Mouse (Mus musculus) lung, embryonic 14.5 days (tissue): Measurements from ENCODE around the gene Btbd3. TPM values are rescaled to one million over a fixed set of nuclear protein-coding genes. Genes with fewer than 3 reads are reported as not detected.

Source experiments
- ATAC-seq: fragments of 200-750 bp; cut with Nextera tagmentation; 2 replicates; pipeline ENCODE4 v1.8.0; 2017; ENCODE audit warnings: mild to moderate bottlenecking, moderate TSS enrichment, moderate library complexity; ENCODE audit not compliant: insufficient read depth
- DNase-seq: peaks from one replicate; pipeline ENCODE4 v3.0.0-alpha.2; 2015
- H3K27ac ChIP-seq: fragments of 300-500 bp; sonication (generic); 2 replicates; pipeline ENCODE4 v1.5.1; 2014; ENCODE audit warnings: low read depth, mild to moderate bottlenecking, moderate library complexity
- H3K27me3 ChIP-seq: fragments of 300-500 bp; sonication (generic); 2 replicates; pipeline ENCODE4 v1.6.1; 2014; ENCODE audit warnings: low read length, control low read depth; ENCODE audit not compliant: insufficient read depth
- H3K36me3 ChIP-seq: fragments of 300-500 bp; sonication (generic); 2 replicates; pipeline ENCODE4 v1.6.1; 2014; ENCODE audit warnings: control low read depth; ENCODE audit not compliant: insufficient read depth
- H3K4me1 ChIP-seq: fragments of 300-500 bp; sonication (generic); 2 replicates; pipeline ENCODE4 v1.6.1; 2014; ENCODE audit warnings: antibody characterized with exemption, control low read depth; ENCODE audit not compliant: insufficient read depth
- H3K4me2 ChIP-seq: fragments of 300-500 bp; sonication (generic); 2 replicates; pipeline ENCODE4 v1.6.1; 2014; ENCODE audit warnings: mild to moderate bottlenecking
- H3K4me3 ChIP-seq: fragments of 300-500 bp; sonication (generic); 2 replicates; pipeline ENCODE4 v1.5.1; 2014; ENCODE audit warnings: low read depth, low read length
- H3K9ac ChIP-seq: fragments of 300-500 bp; sonication (generic); 2 replicates; pipeline ENCODE4 v1.6.1; 2014
- H3K9me3 ChIP-seq: fragments of 300-500 bp; sonication (generic); 2 replicates; pipeline ENCODE4 v1.6.1; 2016; ENCODE audit warnings: low read depth, low read length, control low read depth
- CTCF ChIP-seq: IDR thresholded peaks from 2 replicates; pipeline ENCODE4 v1.5.1; 2016; ENCODE audit warnings: antibody characterized with exemption, low read depth
- WGBS: fragments of 180-500 bp; shearing (Covaris S2); extraction: QIAGEN DNeasy Blood & Tissue Kit; methylation state at CpG from one replicate; pipeline ENCODE4 v1.1.7; 2014; 5-methylcytosine and 5-hydroxymethylcytosine counted together
- polyA plus RNA-seq: library from polyadenylated mRNA; unstranded; fragments of >200 nt; fragmentation: Nextera tagmentation; extraction: Ambion mirVana; gene quantifications from 2 replicates; pipeline ENCODE4 v1.2.1, GENCODE M21; 2014

The Btbd3 gene
- polyA plus RNA-seq, 1 experiment from 2014 or later, result 47.6 TPM

DNA sequence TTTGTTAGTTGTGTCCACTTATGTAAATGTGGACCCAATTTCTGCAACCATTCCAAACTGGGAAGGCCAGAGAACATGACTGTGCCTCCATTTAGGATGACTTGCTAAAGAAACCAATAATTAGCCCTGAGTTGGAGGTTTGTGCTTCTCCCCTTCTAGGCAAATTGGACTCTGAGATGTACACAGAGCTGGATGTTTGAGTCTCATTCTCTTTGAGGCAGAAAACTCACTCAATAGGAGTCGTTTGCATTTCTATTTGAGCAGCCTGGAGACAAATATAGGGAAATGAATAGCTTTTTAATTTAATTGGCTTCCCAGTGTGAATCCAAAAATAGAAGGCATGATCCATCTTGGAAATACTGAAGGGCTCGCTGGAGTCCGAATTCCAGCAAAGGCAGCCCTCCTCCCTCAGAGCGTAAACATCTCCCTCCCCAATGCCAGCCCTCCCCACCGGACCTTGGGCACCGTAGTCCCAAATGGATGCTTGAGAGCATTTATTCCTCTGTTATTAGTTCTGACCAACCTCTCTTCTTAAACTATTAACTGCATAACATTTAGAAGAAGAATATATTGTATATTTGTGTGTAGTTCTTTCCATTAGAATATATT lies 81.6 kb downstream of the Btbd3 start:
- Histone ChIP-seq H3K27me3 (no peaks in the 10 kb centered on the region), H3K27ac (no peak overlapping the region), H3K36me3 (no peaks in the 10 kb centered on the region), H3K4me1 (no peaks in the 10 kb centered on the region), H3K9ac (no peak overlapping the region), H3K4me2 (no peak overlapping the region), H3K9me3 (no peaks in the 10 kb centered on the region), H3K4me3 (no peak overlapping the region)
- ATAC-seq, result no peak
- TF ChIP-seq CTCF, result no peak
- WGBS, result 71% methylated on average over 6 of the region's 6 CpGs
- DNase-seq, result no peak

DNA sequence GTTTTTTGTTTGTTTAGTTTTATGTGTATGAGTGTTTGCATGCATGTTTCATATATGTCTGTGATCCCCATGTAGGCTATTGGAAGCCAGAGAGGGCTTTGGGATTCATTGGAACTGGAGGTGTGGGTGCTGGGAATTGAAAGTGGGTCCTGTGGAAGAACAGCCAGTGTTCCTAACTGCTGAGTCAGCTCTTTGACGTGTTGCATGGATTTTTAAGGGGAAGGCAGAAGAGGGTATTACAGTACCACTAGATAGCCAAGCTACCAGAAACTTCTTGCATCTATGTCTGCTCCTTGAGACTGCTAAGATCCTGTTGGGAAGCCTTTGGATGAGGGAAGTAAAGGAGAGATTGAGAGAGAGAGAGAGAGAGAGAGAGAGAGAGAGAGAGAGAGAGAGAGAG lies 82.2 kb downstream of the Btbd3 start:
- H3K9ac ChIP-seq, result no peak overlapping the region
- H3K9me3 ChIP-seq, result no peaks in the 10 kb centered on the region
- DNase-seq, result no peak
- no peak overlapping the region for H3K4me3 ChIP-seq
- WGBS, result 55% methylated on average over 1 of the region's 1 CpGs
- H3K4me1 ChIP-seq, result no peaks in the 10 kb centered on the region
- H3K4me2 ChIP-seq, result no peak overlapping the region
- TF ChIP-seq CTCF, result no peak
- no peak overlapping the region for H3K27ac ChIP-seq
- ATAC-seq, result no peak
- H3K27me3 ChIP-seq, result no peaks in the 10 kb centered on the region
- no peaks in the 10 kb centered on the region for H3K36me3 ChIP-seq

DNA sequence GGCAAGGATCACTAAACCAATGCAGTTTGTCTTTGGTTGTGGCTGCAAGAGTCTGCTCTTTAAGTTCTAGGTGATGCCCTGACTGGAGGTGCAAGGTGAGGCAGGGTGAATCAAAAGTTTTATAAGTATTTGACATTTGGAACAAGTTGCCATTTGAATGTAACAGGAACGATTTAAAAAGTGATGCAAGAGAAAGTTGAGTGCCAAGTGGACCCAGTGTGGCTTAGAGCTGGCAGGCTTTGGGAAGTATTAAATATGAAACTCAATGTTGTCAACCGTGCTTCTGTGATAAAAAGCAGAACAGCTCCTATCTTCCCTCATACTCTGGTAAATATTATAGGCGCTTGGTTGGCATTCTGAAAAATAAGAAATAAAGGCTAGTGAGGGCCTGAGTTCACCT lies 99.0 kb downstream of the Btbd3 start:
- Histone ChIP-seq H3K4me1 (no peaks in the 10 kb centered on the region), H3K4me3 (no peak overlapping the region), H3K4me2 (no peak overlapping the region), H3K27me3 (no peaks in the 10 kb centered on the region), H3K9ac (no peak overlapping the region), H3K36me3 (no peaks in the 10 kb centered on the region), H3K9me3 (no peaks in the 10 kb centered on the region), H3K27ac (no peak overlapping the region)
- TF ChIP-seq CTCF, result no peak
- ATAC-seq (no peak), DNase-seq (no peak)
- 79% methylated on average over 3 of the region's 3 CpGs for WGBS

DNA sequence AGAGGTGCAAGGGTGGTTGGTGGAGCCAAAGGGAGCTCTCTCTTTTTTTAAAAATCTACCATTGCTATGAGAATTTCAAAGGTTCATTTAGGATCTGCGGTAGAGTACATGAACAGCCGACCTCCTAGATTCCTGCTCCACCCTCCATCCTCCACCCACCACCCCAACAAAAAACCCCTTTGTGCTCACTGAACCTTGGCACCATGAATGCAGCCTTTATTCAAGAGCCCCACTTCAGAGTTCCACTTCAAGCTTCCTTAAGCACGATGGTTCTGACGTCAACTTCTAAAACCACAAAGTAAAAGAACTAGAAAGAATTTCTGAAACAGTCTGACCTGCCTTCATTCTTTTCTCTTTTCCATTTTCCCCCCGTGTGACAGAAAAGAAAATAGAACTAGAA lies 106.1 kb downstream of the Btbd3 start:
- Histone ChIP-seq H3K36me3 (no peaks in the 10 kb centered on the region), H3K4me3 (no peak overlapping the region), H3K4me1 (no peaks in the 10 kb centered on the region), H3K9me3 (no peaks in the 10 kb centered on the region), H3K4me2 (no peak overlapping the region), H3K9ac (no peak overlapping the region), H3K27me3 (no peaks in the 10 kb centered on the region), H3K27ac (peak overlapping the region; percentile 75)
- peak; percentile 78 for DNase-seq
- no peak for TF ChIP-seq CTCF
- ATAC-seq, result peak; percentile 93
- 63% methylated on average over 5 of the region's 5 CpGs for WGBS

DNA sequence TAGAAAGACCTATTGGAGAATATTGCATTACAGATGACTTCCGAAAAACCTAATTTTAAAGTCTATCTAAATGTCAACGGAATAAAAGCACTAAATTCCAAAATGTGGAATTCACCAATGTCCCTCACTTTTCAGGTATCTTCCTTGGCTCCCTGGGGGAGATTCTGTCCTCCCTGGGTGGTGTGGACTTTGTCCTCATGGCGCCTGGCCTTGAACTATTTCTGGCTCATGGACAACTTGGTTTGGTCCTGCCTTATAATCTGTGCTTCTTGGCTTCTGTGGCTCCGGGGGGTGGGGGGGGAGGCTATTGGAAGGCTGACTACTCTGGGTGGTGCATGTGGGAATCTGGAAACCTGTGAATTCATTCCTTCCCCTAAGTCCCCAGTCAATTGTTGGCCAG lies 109.0 kb downstream of the Btbd3 start:
- no peaks in the 10 kb centered on the region for H3K9me3 ChIP-seq
- H3K9ac ChIP-seq, result no peak overlapping the region
- no peak for DNase-seq
- no peak overlapping the region for H3K4me3 ChIP-seq
- H3K4me1 ChIP-seq, result no peaks in the 10 kb centered on the region
- H3K4me2 ChIP-seq, result no peak overlapping the region
- no peaks in the 10 kb centered on the region for H3K36me3 ChIP-seq
- H3K27ac ChIP-seq, result no peak overlapping the region
- 82% methylated on average over 4 of the region's 4 CpGs for WGBS
- no peak for ATAC-seq
- no peaks in the 10 kb centered on the region for H3K27me3 ChIP-seq
- no peak for TF ChIP-seq CTCF

DNA sequence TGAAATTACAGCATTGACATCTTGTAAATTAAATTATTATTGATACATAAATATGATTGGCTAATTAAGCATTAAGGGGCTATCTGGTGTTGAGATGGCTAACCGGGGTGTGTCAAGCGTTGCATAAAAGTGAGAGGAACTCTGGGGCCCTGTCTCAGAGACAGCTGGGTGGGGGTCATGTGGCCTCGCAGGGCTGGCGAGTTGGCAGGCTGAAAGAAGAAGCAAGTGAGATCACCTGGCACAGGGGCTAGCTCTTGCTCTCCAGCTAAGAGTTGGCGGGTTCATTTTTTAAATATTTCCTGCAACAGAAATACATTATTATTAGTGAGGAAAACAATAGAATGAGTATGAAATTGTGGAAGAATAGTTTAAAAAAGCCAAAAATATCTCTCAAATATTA lies 118.2 kb downstream of the Btbd3 start:
- no peaks in the 10 kb centered on the region for H3K27me3 ChIP-seq
- no peaks in the 10 kb centered on the region for H3K36me3 ChIP-seq
- no peak overlapping the region for H3K4me3 ChIP-seq
- no peak overlapping the region for H3K27ac ChIP-seq
- ATAC-seq, result no peak
- no peak for TF ChIP-seq CTCF
- DNase-seq, result no peak
- no peak overlapping the region for H3K9ac ChIP-seq
- H3K9me3 ChIP-seq, result no peaks in the 10 kb centered on the region
- 83% methylated on average over 5 of the region's 5 CpGs for WGBS
- H3K4me1 ChIP-seq, result no peaks in the 10 kb centered on the region
- no peak overlapping the region for H3K4me2 ChIP-seq

DNA sequence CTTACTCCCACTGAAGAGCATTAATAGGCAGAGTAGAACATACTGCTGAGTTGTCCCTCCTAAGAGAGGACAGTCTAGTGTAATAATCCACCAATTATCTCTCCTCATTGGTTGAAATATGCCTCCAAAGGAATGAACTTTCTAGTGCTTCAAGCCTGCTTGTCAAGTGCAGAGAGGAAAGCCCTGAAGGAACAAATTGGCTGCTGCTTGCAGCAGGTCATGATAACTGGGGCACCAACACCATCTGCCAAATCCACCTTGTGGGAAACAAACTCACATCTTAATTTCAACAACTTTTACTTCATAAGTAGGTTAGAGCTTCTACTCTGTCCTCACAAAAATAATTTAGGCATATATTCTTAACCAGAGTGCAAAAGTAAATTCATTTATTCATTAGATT lies 122.5 kb downstream of the Btbd3 start:
- no peak overlapping the region for H3K9ac ChIP-seq
- H3K4me3 ChIP-seq, result no peak overlapping the region
- ATAC-seq (no peak), DNase-seq (no peak)
- no peaks in the 10 kb centered on the region for H3K27me3 ChIP-seq
- no peak for TF ChIP-seq CTCF
- H3K4me1 ChIP-seq, result no peaks in the 10 kb centered on the region
- no peak overlapping the region for H3K4me2 ChIP-seq
- H3K36me3 ChIP-seq, result no peaks in the 10 kb centered on the region
- H3K9me3 ChIP-seq, result no peaks in the 10 kb centered on the region
- H3K27ac ChIP-seq, result no peak overlapping the region

DNA sequence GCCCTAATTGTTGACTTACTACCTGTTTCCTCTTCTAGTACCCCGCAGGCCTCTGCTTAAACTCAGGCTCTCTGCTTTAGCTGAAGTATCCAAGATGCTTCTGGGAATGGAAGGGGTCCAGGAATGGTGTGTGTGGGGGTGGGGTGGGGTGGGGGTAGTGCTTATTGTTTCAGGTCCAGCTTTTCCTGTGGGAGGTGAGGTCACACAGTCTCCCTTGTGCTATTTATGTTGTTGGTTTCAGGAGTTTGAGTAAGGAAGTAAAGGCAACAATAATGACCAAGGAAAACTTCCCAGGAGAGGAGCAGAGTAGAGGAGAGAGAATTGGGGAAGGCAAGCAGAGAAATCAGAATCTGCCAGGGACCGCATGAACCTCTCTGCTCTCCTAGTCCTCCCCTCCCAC lies 128.4 kb downstream of the Btbd3 start:
- Histone ChIP-seq H3K4me1 (no peaks in the 10 kb centered on the region), H3K9me3 (no peaks in the 10 kb centered on the region), H3K4me2 (no peak overlapping the region), H3K27me3 (no peaks in the 10 kb centered on the region), H3K4me3 (no peak overlapping the region), H3K36me3 (no peaks in the 10 kb centered on the region), H3K9ac (no peak overlapping the region), H3K27ac (no peak overlapping the region)
- no peak for TF ChIP-seq CTCF
- ATAC-seq (no peak), DNase-seq (no peak)
- WGBS, result 54% methylated on average over 2 of the region's 2 CpGs
